Comparison of ENCODE assay signal across 9 mouse cellular contexts in the genomic region with DNA sequence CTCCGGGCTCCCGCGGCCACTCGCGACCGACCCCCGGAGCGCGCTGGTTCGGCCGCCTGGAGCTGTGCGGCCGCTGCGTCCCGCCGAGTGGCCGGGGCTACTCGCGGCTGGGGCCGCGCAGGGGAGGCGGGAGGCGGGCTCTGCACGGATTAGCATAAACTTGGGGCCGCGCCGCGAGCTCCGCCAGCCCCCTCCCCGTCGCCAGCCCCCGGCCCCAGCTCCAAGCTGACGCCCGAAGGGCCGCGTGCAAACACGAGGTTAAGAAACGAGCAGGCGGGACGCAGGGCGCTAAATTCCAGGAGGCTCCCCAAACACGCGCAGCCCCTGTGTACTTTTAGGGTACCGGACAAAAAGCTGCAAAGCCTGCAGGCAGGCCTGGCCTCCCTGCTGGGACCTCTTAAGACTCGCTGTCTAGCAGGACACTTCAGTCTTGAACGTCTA. TPM values are rescaled to one million over a fixed set of nuclear protein-coding genes. Genes with fewer than 3 reads are reported as not detected.
DNase-seq lines count a peak whose midpoint lies in the region; ATAC-seq and TF ChIP-seq lines count a peak whose summit lies in the region.
"Had no signal": no experiment of that assay in that cellular context is flagged by ENCODE, and none has a peak within 500 bp of the region (broad histone marks: within the 10 kb centered on the region; RNA-seq: fewer than 3 reads in every experiment).

Gene Emilin3, minus strand, starts transcription at position 98 of the 441 bp plus-strand sequence.

- H3K4me1 ChIP-seq in kidney, postnatal 0 days (replicated peaks; ENCODE audit: insufficient read depth, low read length) = peaks cover 11% of the 10 kb centered on the region
- peaks cover 10% of the 10 kb centered on the region; the same call in 1 of the 2 replicates for H3K4me1 ChIP-seq in forebrain, embryonic 14.5 days (ENCODE audit: control insufficient read depth, insufficient read depth, low read length)
- peaks cover 36% of the 10 kb centered on the region for H3K4me1 ChIP-seq in limb, embryonic 12.5 days (replicated peaks)

- no peak within 1 kb of the TSS for H3K27ac ChIP-seq in kidney, postnatal 0 days
- no peak within 1 kb of the TSS for H3K27ac ChIP-seq in forebrain, embryonic 14.5 days (ENCODE audit: low read depth, low read length)
- H3K27ac ChIP-seq in limb, embryonic 12.5 days = peak within 1 kb of the TSS; percentile 56; the same call in 1 of the 2 replicates
- H3K27ac ChIP-seq: macrophage had no signal

- peak within 1 kb of the TSS; percentile 40 for H3K9ac ChIP-seq in kidney, postnatal 0 days (ENCODE audit: low read depth, low read length)
- H3K9ac ChIP-seq in forebrain, embryonic 14.5 days (ENCODE audit: low read length) = peak within 1 kb of the TSS; percentile 54
- peak within 1 kb of the TSS; percentile 81 for H3K9ac ChIP-seq in limb, embryonic 12.5 days (replicated peaks)

- H3K36me3 ChIP-seq in kidney, postnatal 0 days (ENCODE audit: insufficient read depth, low read length) = no peaks in the 10 kb centered on the region
- no peaks in the 10 kb centered on the region for H3K36me3 ChIP-seq in forebrain, embryonic 14.5 days (ENCODE audit: control insufficient read depth, insufficient read depth, low read length)
- peaks cover 24% of the 10 kb centered on the region for H3K36me3 ChIP-seq in limb, embryonic 12.5 days

- peak; percentile 26 for DNase-seq in kidney, postnatal 0 days (ENCODE audit: low spot score)
- DNase-seq in kidney, postnatal 25 days = no peak
- DNase-seq in forebrain, embryonic 14.5 days (ENCODE audit: low spot score) = peak; percentile 39
- peak; percentile 61 for DNase-seq in retina, embryonic 14.5 days (ENCODE audit: low spot score)
- DNase-seq in layer of hippocampus, adult 8-10 months (ENCODE audit: low spot score in 2 of 2) = no peak
- DNase-seq in ovary, postnatal 10 days (ENCODE audit: low spot score) = no peak
- DNase-seq in cerebellum, adult 11-12 months = no peak

- no peak for TF ChIP-seq CTCF in kidney, postnatal 0 days (IDR thresholded peaks at IDR 0.05; ENCODE audit: low read depth)

- H3K4me3 ChIP-seq in kidney, postnatal 0 days (replicated peaks; ENCODE audit: low read depth, low read length) = peak within 1 kb of the TSS; percentile 52
- H3K4me3 ChIP-seq in forebrain, embryonic 14.5 days (ENCODE audit: low read depth, low read length) = peak within 1 kb of the TSS; percentile 43
- peak within 1 kb of the TSS; percentile 64 for H3K4me3 ChIP-seq in limb, embryonic 12.5 days (replicated peaks)

- no peaks in the 10 kb centered on the region for H3K9me3 ChIP-seq in kidney, postnatal 0 days (replicated peaks; ENCODE audit: low read length)
- no peaks in the 10 kb centered on the region for H3K9me3 ChIP-seq in forebrain, embryonic 14.5 days (replicated peaks; ENCODE audit: control insufficient read depth, low read length)
- no peaks in the 10 kb centered on the region for H3K9me3 ChIP-seq in limb, embryonic 12.5 days

- WGBS in kidney, postnatal 0 days = 2% methylated on average over 36 of the region's 46 CpGs
- WGBS in forebrain, embryonic 14.5 days = under 1% methylated on average over 44 of the region's 46 CpGs
- WGBS in limb, embryonic 12.5 days = under 1% methylated on average over 46 of the region's 46 CpGs

- 0 out of 2 replicates have a peak, but pooled peaks cover 18% of the 10 kb centered on the region for H3K27me3 ChIP-seq in kidney, postnatal 0 days (ENCODE audit: insufficient read depth, low read length)
- H3K27me3 ChIP-seq in forebrain, embryonic 14.5 days (replicated peaks; ENCODE audit: control insufficient read depth, insufficient read depth, low read length) = peaks cover 25% of the 10 kb centered on the region
- H3K27me3 ChIP-seq in limb, embryonic 12.5 days = peaks cover 60% of the 10 kb centered on the region

- H3K4me2 ChIP-seq in kidney, postnatal 0 days (ENCODE audit: low read length) = peak within 1 kb of the TSS; percentile 88
- H3K4me2 ChIP-seq in forebrain, embryonic 14.5 days (ENCODE audit: low read length) = peak within 1 kb of the TSS; percentile 83
- H3K4me2 ChIP-seq in limb, embryonic 12.5 days = peak within 1 kb of the TSS; percentile 92

- ATAC-seq in kidney, postnatal 0 days (replicated peaks; ENCODE audit: low FRiP score, low read depth) = no peak; the same call in 1 of the 2 replicates
- peak; percentile 64 for ATAC-seq in forebrain, embryonic 14.5 days
- peak; percentile 75 for ATAC-seq in limb, embryonic 12.5 days (ENCODE audit: insufficient number of reproducible peaks, insufficient read depth, low FRiP score, low TSS enrichment, low read depth)

RNA-seq across cellular contexts. Expression of gene Emilin3, which starts in this region (rescaled TPM):
- 1.5 and 1.7 TPM in 2 replicates for polyA plus RNA-seq in kidney, postnatal 0 days (2015; fragmentation: Nextera tagmentation; extraction: Ambion mirVana)
- 0.24 and 0.32 TPM in 2 replicates for polyA plus RNA-seq in forebrain, embryonic 14.5 days (2014; fragmentation: Nextera tagmentation; extraction: Ambion mirVana)
- 15.9 and 16.7 TPM in 2 replicates for polyA plus RNA-seq in limb, embryonic 12.5 days (2016; fragmentation: Nextera tagmentation; extraction: Ambion mirVana)
- total RNA-seq in layer of hippocampus, adult 8-10 months (2022) = under 1 TPM in 3 of 4 experiments, not detected in 1; 0.12 to 0.20 (median 0.18) TPM
- polyA plus RNA-seq: macrophage had no signal

Comparison
In these comparisons a context has a peak if more than half of its experiments do, and no peak if none do; other contexts are left out.
1. DNase-seq: peak in kidney, postnatal 0 days (single experiment) and retina, embryonic 14.5 days (single experiment); none in kidney, postnatal 25 days (0 of 2), layer of hippocampus, adult 8-10 months (0 of 2), ovary, postnatal 10 days (single experiment) and cerebellum, adult 11-12 months (single experiment).
2. Peak in DNase-seq, ATAC-seq, H3K4me3 ChIP-seq, H3K9ac ChIP-seq and H3K4me2 ChIP-seq in forebrain, embryonic 14.5 days; RNA of the gene not detected or under 1 TPM.
3. Peak in every context shown above with its lines, with median percentiles within 50 percentile points of each other: H3K4me2 ChIP-seq, H3K4me3 ChIP-seq and H3K9ac ChIP-seq.